Comparison of ENCODE assay signal across 8 mouse cellular contexts in genomic region chr11:104233574-104234206, GRCm38 (mm10). TPM values are rescaled to one million over a fixed set of nuclear protein-coding genes. Genes with fewer than 3 reads are reported as not detected.
DNase-seq lines count a peak whose midpoint lies in the region; ATAC-seq and TF ChIP-seq lines count a peak whose summit lies in the region.

No protein-coding gene starts in this region.

- ATAC-seq in kidney, embryonic 15.5 days (replicated peaks; ENCODE audit: low FRiP score), result no peak
- ATAC-seq in forebrain, postnatal 0 days, result no peak
- no peak for ATAC-seq in midbrain, embryonic 12.5 days (ENCODE audit: low FRiP score, low read depth)

- peaks cover 65% of the 10 kb centered on the region for H3K27me3 ChIP-seq in kidney, embryonic 15.5 days
- no peaks in the 10 kb centered on the region for H3K27me3 ChIP-seq in forebrain, postnatal 0 days (ENCODE audit: insufficient read depth, low read length)
- peaks cover 79% of the 10 kb centered on the region for H3K27me3 ChIP-seq in midbrain, embryonic 12.5 days

- no peaks in the 10 kb centered on the region for H3K9me3 ChIP-seq in kidney, embryonic 15.5 days (replicated peaks)
- H3K9me3 ChIP-seq in forebrain, postnatal 0 days (ENCODE audit: low read length), result no peaks in the 10 kb centered on the region
- H3K9me3 ChIP-seq in midbrain, embryonic 12.5 days, result no peaks in the 10 kb centered on the region

- no peak for TF ChIP-seq CTCF in forebrain, postnatal 0 days (IDR thresholded peaks at IDR 0.05; ENCODE audit: low read depth)

- WGBS in kidney, embryonic 15.5 days, result 3% methylated on average over 30 of the region's 30 CpGs
- 3% methylated on average over 30 of the region's 30 CpGs for WGBS in forebrain, postnatal 0 days
- 3% methylated on average over 30 of the region's 30 CpGs for WGBS in midbrain, embryonic 12.5 days

- intact Hi-C loops in gastrocnemius, postnatal 14 days (cut with DNase I; ENCODE audit: low total_unique reads), result loop anchor here (5.0 kb wide), 1 partner anchor 49 kb away; no protein-coding TSS in a partner anchor

- no peak overlapping the region for H3K27ac ChIP-seq in kidney, embryonic 15.5 days
- H3K27ac ChIP-seq in forebrain, postnatal 0 days (ENCODE audit: low read depth, low read length), result peak overlapping the region; percentile 97
- H3K27ac ChIP-seq in midbrain, embryonic 12.5 days (replicated peaks), result no peak overlapping the region; the same call in 1 of the 2 replicates

- peaks cover 38% of the 10 kb centered on the region for H3K4me1 ChIP-seq in kidney, embryonic 15.5 days
- H3K4me1 ChIP-seq in forebrain, postnatal 0 days (ENCODE audit: insufficient read depth), result peaks cover 27% of the 10 kb centered on the region
- peaks cover 49% of the 10 kb centered on the region for H3K4me1 ChIP-seq in midbrain, embryonic 12.5 days

- H3K9ac ChIP-seq in kidney, embryonic 15.5 days, result no peak overlapping the region
- peak overlapping the region; percentile 98 for H3K9ac ChIP-seq in forebrain, postnatal 0 days
- peak overlapping the region; percentile 68 for H3K9ac ChIP-seq in midbrain, embryonic 12.5 days (replicated peaks)

- peak overlapping the region; percentile 14; the same call in 1 of the 2 replicates for H3K4me3 ChIP-seq in kidney, embryonic 15.5 days (replicated peaks)
- peak overlapping the region; percentile 73 for H3K4me3 ChIP-seq in forebrain, postnatal 0 days (ENCODE audit: low read depth, low read length)
- peak overlapping the region; percentile 54 for H3K4me3 ChIP-seq in midbrain, embryonic 12.5 days

- no peaks in the 10 kb centered on the region for H3K36me3 ChIP-seq in kidney, embryonic 15.5 days
- H3K36me3 ChIP-seq in forebrain, postnatal 0 days (ENCODE audit: insufficient read depth), result no peaks in the 10 kb centered on the region
- no peaks in the 10 kb centered on the region for H3K36me3 ChIP-seq in midbrain, embryonic 12.5 days

- no peak for DNase-seq in kidney, postnatal 14 days
- peak; percentile 67 for DNase-seq in cerebellum, adult 9-10 months
- peak; percentile 47 for DNase-seq in forebrain, postnatal 0 days
- no peak for DNase-seq in urinary bladder, postnatal 36 days (ENCODE audit: low spot score in 2 of 2)
- DNase-seq in left cerebral cortex, adult 8-10 months (ENCODE audit: low spot score in 2 of 2), result no peak
- no peak for DNase-seq in gastrocnemius, postnatal 14 days

- peak overlapping the region; percentile 93; the same call in 1 of the 2 replicates for H3K4me2 ChIP-seq in kidney, embryonic 15.5 days
- peak overlapping the region; percentile 84 for H3K4me2 ChIP-seq in forebrain, postnatal 0 days (ENCODE audit: low read depth)
- peak overlapping the region; percentile 93 for H3K4me2 ChIP-seq in midbrain, embryonic 12.5 days (replicated peaks)

RNA-seq across cellular contexts. Expression of gene Mapt, which starts 2.5 kb away (rescaled TPM):
- 9.8 and 13.6 TPM in 2 replicates for polyA plus RNA-seq in kidney, embryonic 15.5 days (2015; fragmentation: Nextera tagmentation; extraction: Ambion mirVana)
- total RNA-seq in forebrain, postnatal 0 days (2014; rRNA removed), result 582 and 641 TPM in 2 replicates
- 985 and 1,388 TPM in 2 replicates for polyA plus RNA-seq in forebrain, postnatal 0 days (2015; fragmentation: Nextera tagmentation; extraction: Ambion mirVana)
- 169 and 176 TPM in 2 replicates for polyA plus RNA-seq in midbrain, embryonic 12.5 days (2016; fragmentation: Nextera tagmentation; extraction: Ambion mirVana)
- total RNA-seq in left cerebral cortex, adult 8-10 months (2022), result 100 to 1,000 TPM; 361 to 377 (median 364) TPM
- total RNA-seq in gastrocnemius, postnatal 14 days (2021), result 10 to 100 TPM; 46.1 to 56.3 TPM

RNA-seq across cellular contexts. Expression of gene Sppl2c, which starts 47.6 kb away (rescaled TPM):
- not detected in 2 replicates for polyA plus RNA-seq in kidney, embryonic 15.5 days (2015; fragmentation: Nextera tagmentation; extraction: Ambion mirVana)
- 0.19 TPM in 1 of 2 replicates, not detected in the other for total RNA-seq in forebrain, postnatal 0 days (2014; rRNA removed)
- not detected in 2 replicates for polyA plus RNA-seq in forebrain, postnatal 0 days (2015; fragmentation: Nextera tagmentation; extraction: Ambion mirVana)
- not detected in 2 replicates for polyA plus RNA-seq in midbrain, embryonic 12.5 days (2016; fragmentation: Nextera tagmentation; extraction: Ambion mirVana)
- not detected for total RNA-seq in left cerebral cortex, adult 8-10 months (2022)
- not detected for total RNA-seq in gastrocnemius, postnatal 14 days (2021)

Comparison
In these comparisons a context has a peak if more than half of its experiments do, and no peak if none do; other contexts are left out.
1. H3K4me3 ChIP-seq: peak in every context shown above with its lines; median percentile 73 in forebrain, postnatal 0 days; 54 in midbrain, embryonic 12.5 days; 14 in kidney, embryonic 15.5 days.
2. DNase-seq: peak in cerebellum, adult 9-10 months (single experiment) and forebrain, postnatal 0 days (single experiment); none in kidney, postnatal 14 days (single experiment), urinary bladder, postnatal 36 days (0 of 2), left cerebral cortex, adult 8-10 months (0 of 2) and gastrocnemius, postnatal 14 days (single experiment).
3. RNA of gene Mapt, which starts 2.5 kb away (total RNA-seq): 582 to 641 TPM in forebrain, postnatal 0 days and 361 to 377 TPM in left cerebral cortex, adult 8-10 months; 46.1 to 56.3 TPM in gastrocnemius, postnatal 14 days; every median in the first group is over 4 times any median in the second.
4. Peak in every context shown above with its lines, with median percentiles within 50 percentile points of each other: H3K4me2 ChIP-seq.